ENCODE assay signal across 10 mouse cellular contexts in the genomic region with DNA sequence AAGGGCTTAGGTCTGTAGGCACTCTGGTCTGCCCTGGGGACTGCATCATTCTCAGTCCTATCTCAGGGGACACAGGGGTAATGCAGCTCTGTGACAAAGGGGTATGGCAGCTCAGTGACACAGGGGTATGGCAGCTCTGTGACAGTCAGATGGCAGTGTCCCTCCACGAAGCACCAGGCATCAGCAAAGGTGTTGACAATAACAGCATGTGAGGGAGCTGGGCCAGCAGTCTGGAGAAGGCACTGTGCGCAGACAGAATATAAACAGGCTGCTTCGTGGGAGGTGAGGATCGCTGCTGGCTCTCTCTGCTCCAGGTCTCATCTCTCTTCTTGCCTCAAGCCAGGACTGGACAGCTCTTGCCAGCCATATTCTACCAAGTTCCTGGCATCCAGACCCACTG. TPM values are rescaled to one million over a fixed set of nuclear protein-coding genes. Genes with fewer than 3 reads are reported as not detected.
DNase-seq lines count a peak whose midpoint lies in the region; ATAC-seq lines count a peak whose summit lies in the region.
"Had no signal": no experiment of that assay in that cellular context is flagged by ENCODE, and none has a peak within 500 bp of the region (broad histone marks: within the 10 kb centered on the region; RNA-seq: fewer than 3 reads in every experiment).

No protein-coding gene starts in this region.

- WGBS in hindbrain, embryonic 10.5 days, result 61% methylated on average over 4 of the region's 4 CpGs
- 68% methylated on average over 4 of the region's 4 CpGs for WGBS in hindbrain, embryonic 11.5 days
- 78% methylated on average over 4 of the region's 4 CpGs for WGBS in forebrain, embryonic 12.5 days

- peak overlapping the region; percentile 70 for H3K27ac ChIP-seq in hindbrain, embryonic 10.5 days
- no peak overlapping the region for H3K27ac ChIP-seq in hindbrain, embryonic 11.5 days (ENCODE audit: low read depth, low read length)
- H3K27ac ChIP-seq in forebrain, embryonic 12.5 days, result 0 out of 2 replicates have a peak overlapping the region, but pooled peaks have one; percentile 36
- H3K27ac ChIP-seq: neural tube, embryonic 12.5 days had no signal

- no peak; the same call in 1 of the 2 replicates for ATAC-seq in hindbrain, embryonic 11.5 days (ENCODE audit: low FRiP score)
- no peak for ATAC-seq in forebrain, embryonic 12.5 days (ENCODE audit: low FRiP score)
- ATAC-seq in erythroblast, adult 5-6 weeks (replicated peaks; ENCODE audit: low FRiP score, poor library complexity, severe bottlenecking), result no peak

- no peak overlapping the region for H3K4me3 ChIP-seq in hindbrain, embryonic 10.5 days
- H3K4me3 ChIP-seq in hindbrain, embryonic 11.5 days (ENCODE audit: low read depth, low read length), result no peak overlapping the region
- H3K4me3 ChIP-seq in forebrain, embryonic 12.5 days (replicated peaks), result no peak overlapping the region
- H3K4me3 ChIP-seq: neural tube, embryonic 12.5 days had no signal

- H3K27me3 ChIP-seq in hindbrain, embryonic 10.5 days (ENCODE audit: insufficient read depth, poor library complexity, severe bottlenecking), result peaks cover 66% of the 10 kb centered on the region
- no peaks in the 10 kb centered on the region for H3K27me3 ChIP-seq in hindbrain, embryonic 11.5 days (ENCODE audit: control insufficient read depth, insufficient read depth, low read length)
- H3K27me3 ChIP-seq in forebrain, embryonic 12.5 days, result peaks cover 5% of the 10 kb centered on the region
- H3K27me3 ChIP-seq: neural tube, embryonic 12.5 days had no signal

- no peaks in the 10 kb centered on the region for H3K9me3 ChIP-seq in hindbrain, embryonic 10.5 days
- no peaks in the 10 kb centered on the region for H3K9me3 ChIP-seq in hindbrain, embryonic 11.5 days (ENCODE audit: control insufficient read depth, low read length)
- H3K9me3 ChIP-seq in forebrain, embryonic 12.5 days, result no peaks in the 10 kb centered on the region
- H3K9me3 ChIP-seq: neural tube, embryonic 12.5 days had no signal

- no peak overlapping the region for H3K9ac ChIP-seq in hindbrain, embryonic 11.5 days (ENCODE audit: low read depth, low read length)
- H3K9ac ChIP-seq in forebrain, embryonic 12.5 days, result no peak overlapping the region
- H3K9ac ChIP-seq: neural tube, embryonic 12.5 days had no signal

- H3K4me1 ChIP-seq in hindbrain, embryonic 10.5 days (replicated peaks), result peaks cover 61% of the 10 kb centered on the region
- H3K4me1 ChIP-seq in hindbrain, embryonic 11.5 days (replicated peaks; ENCODE audit: control insufficient read depth, insufficient read depth, low read length), result peaks cover 10% of the 10 kb centered on the region
- peaks cover 34% of the 10 kb centered on the region for H3K4me1 ChIP-seq in forebrain, embryonic 12.5 days

- H3K36me3 ChIP-seq in hindbrain, embryonic 10.5 days, result no peaks in the 10 kb centered on the region
- H3K36me3 ChIP-seq in hindbrain, embryonic 11.5 days (ENCODE audit: control insufficient read depth, insufficient read depth, low read length), result no peaks in the 10 kb centered on the region
- no peaks in the 10 kb centered on the region for H3K36me3 ChIP-seq in forebrain, embryonic 12.5 days (replicated peaks)
- H3K36me3 ChIP-seq: neural tube, embryonic 12.5 days had no signal

- H3K4me2 ChIP-seq in hindbrain, embryonic 11.5 days (replicated peaks; ENCODE audit: low read depth, low read length), result no peak overlapping the region
- no peak overlapping the region for H3K4me2 ChIP-seq in forebrain, embryonic 12.5 days
- H3K4me2 ChIP-seq: neural tube, embryonic 12.5 days had no signal

- no peak for DNase-seq in hindbrain, embryonic 10.5 days (ENCODE audit: low spot score)
- DNase-seq in hindbrain, embryonic 11.5 days (ENCODE audit: low spot score), result no peak
- peak; percentile 93 for DNase-seq in brain, adult 2 months (ENCODE audit: low read depth, low spot score)
- peak; percentile 71 to 80 for DNase-seq in cerebellum, adult 18-20 months
- no peak for DNase-seq in adrenal gland, adult 8-10 months
- DNase-seq: heart, postnatal 14 days; thymus, postnatal 14 days had no signal

RNA-seq across cellular contexts. Expression of a gene that starts 57.0 kb away (rescaled TPM):
- 11.7 and 15.4 TPM in 2 replicates for polyA plus RNA-seq in hindbrain, embryonic 10.5 days (2016; fragmentation: Nextera tagmentation; extraction: Ambion mirVana)
- polyA plus RNA-seq in hindbrain, embryonic 11.5 days (2014; fragmentation: Nextera tagmentation; extraction: Ambion mirVana), result 13.4 and 21.9 TPM in 2 replicates
- polyA plus RNA-seq in forebrain, embryonic 12.5 days (2016; fragmentation: Nextera tagmentation; extraction: Ambion mirVana), result 23.4 and 23.7 TPM in 2 replicates
- 10 to 100 TPM; 11.2 to 15.8 (median 12.5) TPM for total RNA-seq in adrenal gland, adult 8-10 months (2022)
- 0.58 TPM in 1 of 2 replicates, not detected in the other for total RNA-seq in erythroblast, adult 5-6 weeks (2015; ENCODE audit: low replicate concordance)
- 0.09 TPM in 1 of 2 replicates, not detected in the other for total RNA-seq in erythroblast, adult 5-6 weeks (2017; ENCODE audit: low replicate concordance)

Comparison
In these comparisons a context has a peak if more than half of its experiments do, and no peak if none do; other contexts are left out.
1. DNase-seq: peak in brain, adult 2 months (single experiment) and cerebellum, adult 18-20 months (2 of 2); none in hindbrain, embryonic 10.5 days (single experiment), hindbrain, embryonic 11.5 days (single experiment) and adrenal gland, adult 8-10 months (single experiment).